Mouse (Mus musculus) ES-E14 (cell line): ENCODE measurements around the gene Mllt3.

Experiments
- CHD2 ChIP-seq: IDR thresholded peaks from 2 replicates; pipeline ENCODE4 v1.6.1; 2014; ENCODE audit warnings: mild to moderate bottlenecking, low read depth, low read length, inconsistent platforms
- HCFC1 ChIP-seq: IDR thresholded peaks from 2 replicates; pipeline ENCODE4 v1.6.1; 2012; ENCODE audit warnings: low read length, inconsistent platforms, borderline replicate concordance; ENCODE audit not compliant: insufficient read depth
- MAFK ChIP-seq: IDR thresholded peaks from 2 replicates; pipeline ENCODE4 v1.6.1; 2014; ENCODE audit warnings: mild to moderate bottlenecking, low read depth, low read length, inconsistent platforms; ENCODE audit not compliant: insufficient read depth
- ZC3H11A ChIP-seq: IDR thresholded peaks from 2 replicates; pipeline ENCODE4 v1.6.1; 2012; ENCODE audit warnings: low read depth, mild to moderate bottlenecking, inconsistent platforms, low read length, borderline replicate concordance
- ZNF384 ChIP-seq: IDR thresholded peaks from 2 replicates; pipeline ENCODE4 v1.6.1; 2012; ENCODE audit warnings: low read depth, low read length, inconsistent platforms

DNA sequence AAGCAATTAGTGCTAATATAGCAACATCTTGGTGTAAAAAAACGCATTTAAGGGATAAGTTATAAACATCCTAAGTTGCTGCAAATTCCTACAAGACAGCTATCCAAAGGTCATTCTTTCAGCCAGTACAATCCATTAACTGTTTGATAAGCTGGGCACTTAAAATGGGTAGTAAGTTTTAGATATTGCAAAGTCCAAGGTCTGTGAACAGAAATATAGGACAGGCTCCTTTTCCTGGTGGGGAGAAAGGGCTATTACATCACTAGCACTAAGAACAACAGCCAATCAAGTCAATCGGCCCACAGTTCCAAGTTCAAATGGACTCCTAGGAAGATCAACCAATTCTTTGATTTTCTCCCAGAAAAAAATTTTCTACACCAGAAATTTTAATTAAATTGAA, 221.3 kb downstream of the Mllt3 start:
- no peak for TF ChIP-seq CHD2
- TF ChIP-seq ZNF384 = no peak
- no peak for TF ChIP-seq ZC3H11A
- no peak for TF ChIP-seq MAFK
- TF ChIP-seq HCFC1 = no peak
